Mouse (Mus musculus) heart, embryonic 13.5 days (tissue): ENCODE measurements around the gene Lcp2. TPM values are rescaled to one million over a fixed set of nuclear protein-coding genes. Genes with fewer than 3 reads are reported as not detected.

Experiments used
- ATAC-seq: fragments of 200-750 bp; cut with Nextera tagmentation; 2 replicates; pipeline ENCODE4 v1.8.0; 2017; ENCODE audit warnings: moderate TSS enrichment; ENCODE audit not compliant: insufficient number of reproducible peaks, low FRiP score, low TSS enrichment; ENCODE audit errors: extremely low read depth
- H3K27ac ChIP-seq: fragments of 300-500 bp; sonication (generic); replicated peaks from 2 replicates; pipeline ENCODE4 v1.5.1; 2015; ENCODE audit warnings: moderate library complexity, mild to moderate bottlenecking, inconsistent platforms
- H3K27me3 ChIP-seq: fragments of 300-500 bp; sonication (generic); replicated peaks from 2 replicates; pipeline ENCODE4 v1.6.1; 2015; ENCODE audit warnings: mild to moderate bottlenecking, inconsistent platforms
- H3K36me3 ChIP-seq: fragments of 300-500 bp; sonication (generic); 2 replicates; pipeline ENCODE4 v1.6.1; 2015; ENCODE audit warnings: mild to moderate bottlenecking, inconsistent platforms
- H3K4me1 ChIP-seq: fragments of 300-500 bp; sonication (generic); 2 replicates; pipeline ENCODE4 v1.6.1; 2015; ENCODE audit warnings: inconsistent platforms
- H3K4me2 ChIP-seq: fragments of 300-500 bp; sonication (generic); 2 replicates; pipeline ENCODE4 v1.6.1; 2015; ENCODE audit warnings: inconsistent platforms, mild to moderate bottlenecking, moderate library complexity
- H3K4me3 ChIP-seq: fragments of 300-500 bp; sonication (generic); 2 replicates; pipeline ENCODE4 v1.5.1; 2015; ENCODE audit warnings: moderate library complexity, mild to moderate bottlenecking, inconsistent platforms
- H3K9ac ChIP-seq: fragments of 300-500 bp; sonication (generic); 2 replicates; pipeline ENCODE4 v1.6.1; 2015; ENCODE audit warnings: inconsistent platforms, mild to moderate bottlenecking, moderate library complexity
- H3K9me3 ChIP-seq: fragments of 300-500 bp; sonication (generic); 2 replicates; pipeline ENCODE4 v1.6.1; 2016; ENCODE audit warnings: inconsistent platforms
- WGBS: fragments of 180-500 bp; shearing (Covaris S2); methylation state at CpG from one replicate; pipeline ENCODE4 v1.1.7; 2015; ENCODE audit warnings: mixed read lengths; 5-methylcytosine and 5-hydroxymethylcytosine counted together
- polyA plus RNA-seq: library from polyadenylated mRNA; unstranded; fragments of >200 nt; fragmentation: Nextera tagmentation; extraction: Ambion mirVana; gene quantifications from 2 replicates; pipeline ENCODE4 v1.2.1, GENCODE M21; 2015

Lcp2 gene
- polyA plus RNA-seq, 1 experiment from 2014 or later = 2.2 TPM

- Histone ChIP-seq H3K27ac (no peak overlapping the region), H3K4me1 (no peaks in the 10 kb centered on the region), H3K9ac (no peak overlapping the region), H3K4me2 (no peak overlapping the region), H3K36me3 (no peaks in the 10 kb centered on the region), H3K4me3 (no peak overlapping the region), H3K27me3 (no peaks in the 10 kb centered on the region), H3K9me3 (no peaks in the 10 kb centered on the region)
- ATAC-seq = no peak
- WGBS = 75% methylated on average over 1 of the region's 1 CpGs
Observed at GRCm38 (mm10) chr11:34049125-34049379, 2.3 kb downstream of the Lcp2 start.

GRCm38 (mm10) chr11:34050063-34050462, 3.3 kb downstream of the Lcp2 start:
- no peak overlapping the region for H3K4me3 ChIP-seq
- no peaks in the 10 kb centered on the region for H3K27me3 ChIP-seq
- H3K27ac ChIP-seq = no peak overlapping the region
- no peaks in the 10 kb centered on the region for H3K4me1 ChIP-seq
- WGBS = 54% methylated on average over 1 of the region's 1 CpGs
- no peak for ATAC-seq
- no peak overlapping the region for H3K9ac ChIP-seq
- H3K4me2 ChIP-seq = no peak overlapping the region
- H3K36me3 ChIP-seq = no peaks in the 10 kb centered on the region
- H3K9me3 ChIP-seq = no peaks in the 10 kb centered on the region

GRCm38 (mm10) chr11:34050643-34051042, 3.9 kb downstream of the Lcp2 start:
- ATAC-seq = no peak
- Histone ChIP-seq H3K4me1 (no peaks in the 10 kb centered on the region), H3K36me3 (no peaks in the 10 kb centered on the region), H3K4me3 (no peak overlapping the region), H3K27me3 (no peaks in the 10 kb centered on the region), H3K9ac (no peak overlapping the region), H3K9me3 (no peaks in the 10 kb centered on the region), H3K27ac (no peak overlapping the region), H3K4me2 (no peak overlapping the region)
- 64% methylated on average over 2 of the region's 2 CpGs for WGBS

- 69% methylated on average over 6 of the region's 6 CpGs for WGBS
- Histone ChIP-seq H3K27ac (no peak overlapping the region), H3K4me1 (no peaks in the 10 kb centered on the region), H3K4me2 (no peak overlapping the region), H3K9ac (no peak overlapping the region), H3K36me3 (no peaks in the 10 kb centered on the region), H3K4me3 (no peak overlapping the region), H3K27me3 (no peaks in the 10 kb centered on the region), H3K9me3 (no peaks in the 10 kb centered on the region)
- no peak for ATAC-seq
Observed at GRCm38 (mm10) chr11:34053031-34053818, 6.5 kb downstream of the Lcp2 start.

- Histone ChIP-seq H3K9me3 (no peaks in the 10 kb centered on the region), H3K4me1 (no peaks in the 10 kb centered on the region), H3K4me2 (no peak overlapping the region), H3K27ac (no peak overlapping the region), H3K9ac (no peak overlapping the region), H3K36me3 (no peaks in the 10 kb centered on the region), H3K27me3 (no peaks in the 10 kb centered on the region), H3K4me3 (no peak overlapping the region)
- 70% methylated on average over 7 of the region's 7 CpGs for WGBS
- ATAC-seq = no peak
Observed at GRCm38 (mm10) chr11:34054031-34054727, 7.5 kb downstream of the Lcp2 start.

- Histone ChIP-seq H3K4me1 (peaks cover 3% of the 10 kb centered on the region), H3K36me3 (no peaks in the 10 kb centered on the region), H3K9me3 (no peaks in the 10 kb centered on the region), H3K4me3 (no peak overlapping the region), H3K27me3 (no peaks in the 10 kb centered on the region), H3K9ac (no peak overlapping the region), H3K4me2 (no peak overlapping the region), H3K27ac (no peak overlapping the region)
- WGBS = 65% methylated on average over 1 of the region's 1 CpGs
- ATAC-seq = no peak
Observed at GRCm38 (mm10) chr11:34056715-34057114, 10.0 kb downstream of the Lcp2 start.

- ATAC-seq = no peak
- Histone ChIP-seq H3K27me3 (no peaks in the 10 kb centered on the region), H3K27ac (no peak overlapping the region), H3K4me2 (no peak overlapping the region), H3K36me3 (no peaks in the 10 kb centered on the region), H3K9me3 (no peaks in the 10 kb centered on the region), H3K9ac (no peak overlapping the region), H3K4me3 (no peak overlapping the region), H3K4me1 (peaks cover 4% of the 10 kb centered on the region)
Observed at GRCm38 (mm10) chr11:34058332-34058731, 11.6 kb downstream of the Lcp2 start.

- WGBS = 69% methylated on average over 6 of the region's 6 CpGs
- no peaks in the 10 kb centered on the region for H3K9me3 ChIP-seq
- no peak overlapping the region for H3K9ac ChIP-seq
- H3K4me3 ChIP-seq = no peak overlapping the region
- no peak overlapping the region for H3K4me2 ChIP-seq
- H3K36me3 ChIP-seq = no peaks in the 10 kb centered on the region
- peaks cover 4% of the 10 kb centered on the region for H3K4me1 ChIP-seq
- no peaks in the 10 kb centered on the region for H3K27me3 ChIP-seq
- no peak overlapping the region for H3K27ac ChIP-seq
- ATAC-seq = no peak
Observed at GRCm38 (mm10) chr11:34058960-34059359, 12.2 kb downstream of the Lcp2 start.

GRCm38 (mm10) chr11:34061740-34062139, 15.0 kb downstream of the Lcp2 start:
- ATAC-seq = no peak
- Histone ChIP-seq H3K4me1 (peaks cover 4% of the 10 kb centered on the region), H3K36me3 (no peaks in the 10 kb centered on the region), H3K4me2 (no peak overlapping the region), H3K27me3 (no peaks in the 10 kb centered on the region), H3K9me3 (no peaks in the 10 kb centered on the region), H3K4me3 (no peak overlapping the region), H3K27ac (no peak overlapping the region), H3K9ac (no peak overlapping the region)
- WGBS = 12% methylated on average over 6 of the region's 6 CpGs

GRCm38 (mm10) chr11:34063257-34063656, 16.5 kb downstream of the Lcp2 start:
- no peak overlapping the region for H3K9ac ChIP-seq
- H3K27me3 ChIP-seq = no peaks in the 10 kb centered on the region
- 40% methylated on average over 2 of the region's 2 CpGs for WGBS
- H3K9me3 ChIP-seq = no peaks in the 10 kb centered on the region
- no peak for ATAC-seq
- H3K4me1 ChIP-seq = peaks cover 4% of the 10 kb centered on the region
- H3K4me3 ChIP-seq = no peak overlapping the region
- H3K36me3 ChIP-seq = no peaks in the 10 kb centered on the region
- H3K27ac ChIP-seq = no peak overlapping the region
- no peak overlapping the region for H3K4me2 ChIP-seq

GRCm38 (mm10) chr11:34063702-34064485, 17.2 kb downstream of the Lcp2 start:
- no peaks in the 10 kb centered on the region for H3K36me3 ChIP-seq
- H3K27ac ChIP-seq = no peak overlapping the region
- no peak overlapping the region for H3K9ac ChIP-seq
- H3K9me3 ChIP-seq = no peaks in the 10 kb centered on the region
- H3K4me3 ChIP-seq = no peak overlapping the region
- no peak for ATAC-seq
- no peaks in the 10 kb centered on the region for H3K27me3 ChIP-seq
- no peak overlapping the region for H3K4me2 ChIP-seq
- peaks cover 4% of the 10 kb centered on the region for H3K4me1 ChIP-seq
- WGBS = 38% methylated on average over 5 of the region's 5 CpGs
